Mouse (Mus musculus) layer of hippocampus, postnatal 36 days (tissue): ENCODE results near the gene Ebp. TPM values are rescaled to one million over a fixed set of nuclear protein-coding genes. Genes with fewer than 3 reads are reported as not detected.
A peak's percentile ranks its signal among the peaks of the same experiment; 100 is the strongest.

Source experiments
- DNase-seq, 2 experiments: peaks; one replicate each; pipeline ENCODE4 v3.0.0; 2022
- total RNA-seq, 2 experiments: library from RNA; stranded (reverse); gene quantifications; 2 replicates each; pipeline ENCODE4 v1.2.3; 2021

Gene Ebp
- 10 to 100 TPM; 30.1 to 31.3 TPM for total RNA-seq

DNA sequence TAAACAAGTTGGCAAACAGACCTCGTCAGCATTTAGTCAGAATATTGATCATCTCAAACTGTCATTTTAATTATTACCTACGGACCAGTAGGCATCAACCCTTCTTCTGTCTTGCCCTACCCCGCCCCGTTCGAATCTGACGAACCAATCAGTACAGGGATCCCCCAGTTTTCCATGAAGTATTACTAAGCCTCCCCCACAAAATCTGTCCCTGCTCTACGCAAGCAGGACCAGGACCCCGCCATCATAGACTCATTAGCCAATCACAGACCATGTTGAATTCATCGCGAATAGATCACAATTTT, at the start of gene Ebp:
Gene Ebp, minus strand, starts transcription at position 94 of the 305 bp plus-strand sequence.
- peak; percentile 49 to 56 for DNase-seq

DNA sequence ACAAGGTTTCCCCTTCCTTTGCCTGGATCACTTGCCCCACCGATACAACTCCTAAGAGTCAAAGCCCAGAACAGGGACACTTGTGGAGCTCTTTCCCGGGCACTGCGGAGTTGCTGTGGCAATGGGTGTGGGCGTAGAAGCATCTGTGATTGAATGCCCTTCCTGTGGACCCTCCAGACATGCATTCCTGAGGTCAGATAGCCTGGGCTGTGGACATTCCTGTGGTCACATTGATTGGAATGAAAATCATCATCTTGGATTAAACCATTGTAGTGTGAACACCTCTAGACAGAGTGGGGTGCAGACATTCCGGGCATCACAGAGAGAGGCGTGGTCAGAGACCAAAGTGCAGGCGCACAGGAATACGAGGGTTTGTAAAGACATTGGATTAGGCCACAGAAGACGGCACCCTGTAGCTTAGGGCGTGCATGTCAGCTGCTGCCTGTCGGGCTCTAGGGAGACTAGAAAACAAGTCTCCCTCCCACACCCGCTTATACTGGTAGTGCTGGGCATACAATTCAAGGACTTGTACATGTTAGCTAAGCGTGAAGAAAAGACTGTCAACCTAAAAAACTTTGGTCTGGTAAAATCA, 45.6 kb upstream of the Ebp start:
- no peak for DNase-seq

DNA sequence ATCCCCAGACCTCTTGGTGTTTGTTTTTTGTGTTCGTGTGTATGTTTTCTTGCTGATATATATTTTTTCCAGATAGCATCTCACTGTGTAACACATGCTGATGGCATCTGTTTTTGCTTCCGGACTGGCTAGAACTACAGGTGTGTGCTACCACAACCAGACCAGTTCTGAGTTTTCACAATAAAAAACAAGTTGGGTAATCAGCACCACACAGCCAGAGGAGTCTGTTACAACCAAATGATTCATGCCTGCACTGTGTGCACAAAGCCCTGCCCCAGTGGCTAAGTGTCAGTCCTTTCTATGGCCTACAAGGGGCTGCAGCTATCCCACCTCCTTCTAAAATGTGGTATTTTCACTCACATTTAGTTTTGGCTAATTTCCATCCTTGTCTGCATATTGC, 43.4 kb upstream of the Ebp start:
- DNase-seq = no peak

DNA sequence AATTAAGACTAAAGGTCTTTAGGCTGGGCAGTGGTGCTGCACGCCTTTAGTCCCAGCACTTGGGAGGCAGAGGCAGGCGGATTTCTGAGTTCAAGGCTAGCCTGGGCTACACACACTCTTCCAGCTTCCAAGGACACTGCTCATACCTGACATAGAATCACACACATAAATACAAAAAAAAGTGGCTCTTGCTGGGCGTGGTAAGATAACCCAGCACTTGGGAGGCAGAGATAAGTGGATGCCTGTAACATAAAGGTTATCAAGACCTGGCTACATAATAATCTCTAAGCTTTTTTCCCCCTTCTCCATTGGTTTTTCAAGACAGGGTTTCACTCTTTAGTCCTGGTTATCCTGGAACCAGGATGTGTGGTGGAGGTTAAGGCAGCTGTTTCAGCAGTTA, 40.3 kb upstream of the Ebp start:
- no peak for DNase-seq

DNA sequence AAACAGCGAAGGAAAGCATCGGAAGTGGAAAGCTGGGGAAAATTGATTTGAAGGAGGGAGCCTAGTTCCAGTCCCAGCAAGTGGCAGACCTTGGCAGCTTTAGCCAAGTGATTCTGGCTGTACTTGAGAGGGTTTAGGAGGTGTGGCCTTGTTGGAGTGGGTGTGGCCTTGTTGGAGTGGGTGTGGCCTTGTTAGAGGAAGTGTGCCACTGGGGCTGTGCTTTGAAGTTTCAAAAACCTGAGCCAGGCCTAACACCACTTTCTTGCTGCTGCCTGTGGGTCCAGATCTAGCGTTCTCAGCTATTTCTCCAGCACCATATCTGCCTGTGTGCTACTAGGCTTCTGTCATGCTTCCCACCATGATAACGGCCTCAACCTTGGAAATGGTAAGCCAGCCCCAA, 37.0 kb upstream of the Ebp start:
- DNase-seq = no peak

DNA sequence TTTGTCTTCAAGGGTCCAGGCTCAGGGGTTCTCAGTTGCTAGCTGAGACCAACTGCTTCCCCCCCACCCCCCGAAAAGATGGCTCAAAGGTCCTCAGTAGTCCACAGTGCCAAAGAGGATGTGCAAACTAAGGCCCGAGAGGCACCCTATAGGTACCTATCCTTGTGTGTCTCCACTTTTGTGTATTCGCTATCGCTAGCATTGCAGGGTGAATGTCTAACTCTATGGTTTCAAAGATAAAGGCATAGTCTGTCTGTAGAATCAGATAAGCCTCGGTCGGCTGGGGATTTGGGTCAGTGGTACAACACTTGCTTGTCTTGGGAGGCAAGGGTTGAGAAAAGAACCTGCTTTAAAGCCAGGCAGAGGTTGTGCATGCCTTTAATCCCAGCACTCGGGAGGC, 30.2 kb upstream of the Ebp start:
- no peak for DNase-seq

DNA sequence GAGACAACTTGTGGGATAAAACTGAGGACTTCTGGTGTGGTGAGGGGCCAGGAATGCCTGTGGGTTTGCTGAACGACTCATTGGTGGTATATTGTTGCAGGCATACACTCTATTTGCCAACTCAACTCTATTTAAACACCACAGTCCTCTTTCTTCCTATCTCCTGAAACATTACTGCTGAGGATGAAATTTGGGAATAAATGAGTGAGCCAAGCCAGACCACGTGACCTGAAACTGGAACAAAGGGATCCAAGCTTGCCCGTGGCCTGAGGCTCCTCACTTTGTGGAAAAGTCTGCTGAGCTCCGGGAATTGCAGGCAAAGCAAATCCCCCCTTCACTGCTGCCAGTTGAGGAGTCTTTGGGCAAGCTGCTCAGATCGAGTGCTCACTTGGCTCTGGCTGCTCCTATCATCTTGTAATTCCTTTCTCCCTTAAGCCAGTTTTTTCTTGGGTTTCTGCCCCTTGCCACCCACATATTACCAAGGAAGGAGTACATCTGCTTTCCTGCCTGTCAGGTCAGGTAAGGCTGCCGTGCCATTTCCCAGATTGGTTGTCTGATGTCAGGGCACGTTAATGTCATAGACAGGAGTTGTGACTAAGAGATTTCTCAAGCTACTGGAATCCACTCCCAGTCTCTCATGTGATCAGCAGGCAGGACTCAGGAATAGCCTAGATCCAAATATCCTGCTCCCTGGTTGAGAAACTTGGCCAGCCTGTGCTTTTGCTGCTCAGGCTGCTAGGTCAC, 29.5 kb upstream of the Ebp start:
- DNase-seq = peak in 1 of 2 experiments; percentile 15

GRCm38 (mm10) chrX:8222296-8222677, 29.0 kb upstream of the Ebp start:
- DNase-seq = peak; percentile 41 to 56

GRCm38 (mm10) chrX:8219651-8220050, 26.3 kb upstream of the Ebp start:
- no peak for DNase-seq

GRCm38 (mm10) chrX:8218114-8218513, 24.8 kb upstream of the Ebp start:
- no peak for DNase-seq

- peak in 1 of 2 experiments; percentile 19 for DNase-seq
Measured at GRCm38 (mm10) chrX:8217383-8217782, 24.1 kb upstream of the Ebp start.

DNA sequence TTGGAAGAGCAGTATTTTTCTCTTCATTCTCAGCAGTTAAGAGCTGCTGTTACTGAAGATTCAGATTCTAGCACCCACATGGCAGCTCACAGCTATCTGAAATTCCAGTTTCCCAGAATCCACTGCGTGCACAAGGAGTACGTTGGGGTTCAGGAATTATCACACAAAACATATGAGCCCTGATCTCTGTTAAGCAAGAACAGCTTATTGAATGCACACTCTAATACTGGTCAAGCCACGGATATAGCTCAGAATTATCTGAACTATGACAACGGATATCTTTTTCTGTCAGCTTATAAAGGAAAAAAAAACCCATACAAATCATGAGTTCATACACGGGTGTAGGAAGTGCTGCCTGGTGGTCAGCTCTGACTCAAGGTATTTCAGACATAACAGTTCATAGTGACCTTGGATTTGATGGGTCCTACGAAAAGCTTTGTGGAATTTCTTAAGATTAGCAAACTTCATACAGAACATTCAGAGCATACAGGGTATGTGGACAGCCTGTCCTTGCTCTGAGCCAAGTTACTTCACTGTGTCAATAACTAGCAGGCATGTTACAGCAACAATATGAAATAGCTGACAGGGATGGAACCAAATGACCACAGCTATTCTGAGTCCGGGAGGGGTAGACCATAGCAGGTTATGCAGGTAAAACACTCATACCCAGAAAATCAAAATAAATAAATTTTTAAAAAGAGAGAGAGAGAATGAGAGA, 18.3 kb upstream of the Ebp start:
- no peak for DNase-seq

GRCm38 (mm10) chrX:8209720-8210119, 16.4 kb upstream of the Ebp start:
- DNase-seq = no peak

- DNase-seq = no peak
Measured at GRCm38 (mm10) chrX:8207224-8207623, 13.9 kb upstream of the Ebp start.

- no peak for DNase-seq
Measured at GRCm38 (mm10) chrX:8206694-8207197, 13.4 kb upstream of the Ebp start.

DNA sequence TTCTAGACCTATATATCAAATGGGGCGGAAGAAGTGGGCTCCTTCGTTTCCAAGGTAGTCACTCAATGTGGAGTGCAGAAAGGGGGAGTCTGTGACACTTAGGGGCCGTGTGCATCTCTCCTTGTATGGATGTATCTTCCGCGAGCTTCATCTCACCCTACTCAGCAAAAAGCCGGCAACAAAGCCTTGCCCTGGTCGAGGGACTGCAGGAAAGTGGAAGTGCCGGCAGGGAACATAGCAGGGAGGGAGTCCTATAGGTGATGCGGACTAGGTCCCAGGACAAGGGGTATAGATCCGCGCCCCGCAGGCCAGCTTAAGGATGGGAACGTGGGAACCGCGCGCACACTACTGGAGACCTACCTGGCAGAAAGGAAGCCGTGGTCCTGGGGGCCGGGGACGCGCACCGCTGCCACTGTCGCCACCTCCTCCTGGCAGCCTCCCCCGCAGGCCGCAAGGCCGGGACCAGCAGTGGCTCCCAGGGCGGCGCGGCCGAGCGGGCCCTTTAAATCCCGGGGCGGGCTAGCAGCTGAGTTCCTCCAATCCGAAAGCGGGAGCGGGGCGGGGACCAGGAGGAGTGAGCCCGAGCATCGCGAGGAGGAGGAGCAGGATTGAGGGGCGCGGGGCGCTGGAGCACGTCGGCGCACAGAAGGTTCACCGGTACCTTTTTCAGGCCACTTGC, 12.8 kb upstream of the Ebp start, which contains the start of gene Porcn:
Gene Porcn, minus strand, starts transcription at position 511 of the 679 bp plus-strand sequence.
- peak; percentile 81 to 84 for DNase-seq

- no peak for DNase-seq
Measured at GRCm38 (mm10) chrX:8205551-8205950, 12.2 kb upstream of the Ebp start.

DNA sequence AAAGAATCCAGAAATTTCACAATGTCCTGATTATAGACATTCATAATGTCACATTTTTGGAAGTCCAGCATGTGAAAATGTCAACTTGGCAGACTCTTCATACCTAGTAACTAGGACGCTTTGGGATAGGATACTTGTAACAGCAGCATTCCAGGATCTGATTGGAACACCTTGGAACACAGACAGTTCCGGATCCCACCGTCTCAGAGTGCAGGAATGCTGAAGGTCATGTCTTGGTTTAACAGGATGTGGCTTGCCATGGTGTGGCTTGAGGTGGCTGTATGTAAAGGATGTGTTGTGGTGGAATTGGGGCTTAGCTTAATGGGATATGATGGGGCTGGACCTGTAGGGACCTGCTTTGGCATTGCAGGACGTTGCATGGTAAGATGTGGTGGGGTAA, 11.8 kb upstream of the Ebp start:
- no peak for DNase-seq

- no peak for DNase-seq
Measured at GRCm38 (mm10) chrX:8204076-8204475, 10.8 kb upstream of the Ebp start.

- DNase-seq = no peak
Measured at GRCm38 (mm10) chrX:8203105-8203504, 9.8 kb upstream of the Ebp start.

DNA sequence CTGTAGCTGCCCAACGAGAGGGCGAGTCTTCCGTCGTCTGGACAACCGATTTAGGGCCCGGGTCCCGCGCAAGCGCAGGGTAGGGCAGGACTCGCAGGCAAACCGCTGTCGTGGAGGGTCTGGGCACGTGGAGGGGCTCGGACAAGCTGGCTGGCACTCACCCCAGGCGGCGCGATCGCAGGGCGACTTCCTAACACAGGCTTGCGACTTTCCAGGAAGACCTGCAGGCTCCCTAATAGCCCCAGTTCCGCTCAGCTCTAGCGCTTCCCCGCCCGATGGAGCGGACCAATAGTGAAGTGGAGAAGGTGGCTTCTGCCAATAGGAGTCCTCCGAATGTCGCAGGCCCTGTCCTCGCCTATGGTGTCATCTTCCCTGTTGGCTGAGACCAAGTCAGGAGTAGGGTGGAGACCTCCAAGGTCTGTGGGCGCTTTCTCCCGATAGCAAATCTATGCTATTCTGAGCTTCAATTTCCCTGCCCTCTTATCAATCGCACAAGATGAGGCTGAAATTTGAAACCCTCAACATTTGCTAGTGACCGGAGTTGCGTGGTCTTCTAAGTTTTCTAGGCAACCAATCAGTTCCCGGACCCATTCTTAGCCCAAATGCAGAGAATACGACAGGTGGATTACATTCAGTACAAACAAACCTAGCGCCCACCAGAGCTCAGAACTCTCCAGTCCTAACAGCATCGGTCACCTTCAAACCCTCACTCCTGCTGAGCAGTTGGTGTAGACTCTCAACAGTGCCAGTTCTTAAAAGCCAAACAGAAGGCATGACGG, 483 bp downstream of the Ebp start:
- DNase-seq = peak; percentile 73 to 82

- DNase-seq = peak in 1 of 2 experiments; percentile 24
Measured at GRCm38 (mm10) chrX:8192126-8192639, 1.1 kb downstream of the Ebp start.
